In the genomic region with DNA sequence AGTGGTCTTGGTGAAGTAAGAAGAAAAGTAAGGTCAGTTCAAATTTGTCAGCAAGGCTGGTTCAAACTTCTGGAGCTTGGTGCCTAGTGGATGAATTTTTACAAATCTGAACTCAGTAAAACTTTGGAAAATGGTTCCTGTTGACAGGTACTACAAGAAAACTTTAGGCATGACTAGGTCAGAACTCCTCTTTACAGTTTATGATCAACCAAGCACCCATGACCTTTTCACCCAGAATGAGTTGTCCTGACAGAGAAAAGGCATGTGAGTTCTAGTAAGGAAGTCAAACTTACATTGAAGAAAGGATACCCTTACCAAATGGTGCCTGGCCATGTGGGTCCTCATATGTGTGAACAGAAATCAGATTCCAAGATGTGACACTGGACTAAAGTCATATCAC, we compare ENCODE assay signal across 12 mouse cellular contexts. TPM values are rescaled to one million over a fixed set of nuclear protein-coding genes. Genes with fewer than 3 reads are reported as not detected.
"Had no signal": no experiment of that assay in that cellular context is flagged by ENCODE, and none has a peak within 500 bp of the region (broad histone marks: within the 10 kb centered on the region; RNA-seq: fewer than 3 reads in every experiment).

No protein-coding gene starts in this region.

RNA-seq across cellular contexts. Expression of a gene that starts 9.9 kb away (rescaled TPM):
- polyA plus RNA-seq: neural tube, embryonic 13.5 days; neural tube, embryonic 14.5 days; neural tube, embryonic 15.5 days; small intestine, adult 2 months; spleen, adult 2 months; stomach, embryonic 14.5 days; stomach, embryonic 15.5 days; stomach, embryonic 16.5 days; stomach, postnatal 0 days; thymus, adult 2 months; thymus, postnatal 0 days; urinary bladder, adult 2 months had no signal

RNA-seq across cellular contexts. Expression of a gene that starts 58.7 kb away (rescaled TPM):
- polyA plus RNA-seq: neural tube, embryonic 13.5 days; neural tube, embryonic 14.5 days; neural tube, embryonic 15.5 days; small intestine, adult 2 months; spleen, adult 2 months; stomach, embryonic 14.5 days; stomach, embryonic 15.5 days; stomach, embryonic 16.5 days; stomach, postnatal 0 days; thymus, adult 2 months; thymus, postnatal 0 days; urinary bladder, adult 2 months had no signal
